Mouse (Mus musculus) heart, adult 9 months (tissue): ENCODE measurements at regions not wholly inside any gene's neighbourhood (a gene's known extent, or its start where the extent isn't known, plus 50 kb on each side); places are given as distances from the start of the nearest gene placed in this dataset.
"Not testable (repeated sequence)": the region's sequence is repeated elsewhere in the genome, so short reads cannot be mapped to it uniquely, and the experiment has no call there.

ENCODE experiments used
- DNase-seq, 2 experiments: peaks; one replicate each; pipeline ENCODE4 v3.0.0; 2022; ENCODE audit warnings: low spot score in 2 of 2

DNA sequence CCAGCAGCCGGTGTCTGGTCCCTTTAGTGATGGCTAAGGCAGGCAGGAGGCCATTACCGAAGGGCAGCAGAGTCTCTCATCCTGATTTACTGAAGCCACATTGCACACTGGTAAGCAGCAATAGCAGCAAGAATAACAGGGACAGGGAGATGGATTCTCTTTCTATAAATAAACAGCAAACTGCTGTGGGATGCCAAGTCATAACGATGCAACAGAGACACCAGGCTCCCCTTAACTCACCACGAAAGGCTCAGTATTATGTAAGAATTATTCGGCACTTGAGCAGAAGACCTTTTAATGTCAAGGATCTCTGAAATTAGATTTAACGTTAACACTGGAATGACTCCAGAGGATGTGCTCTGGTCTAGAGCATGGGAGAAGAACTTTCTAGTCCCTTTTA, 202.1 kb downstream of the Ddx10 start:
- DNase-seq = no peak

GRCm38 (mm10) chr9:53033797-53034196, 214.1 kb downstream of the Ddx10 start:
- DNase-seq = no peak

DNA sequence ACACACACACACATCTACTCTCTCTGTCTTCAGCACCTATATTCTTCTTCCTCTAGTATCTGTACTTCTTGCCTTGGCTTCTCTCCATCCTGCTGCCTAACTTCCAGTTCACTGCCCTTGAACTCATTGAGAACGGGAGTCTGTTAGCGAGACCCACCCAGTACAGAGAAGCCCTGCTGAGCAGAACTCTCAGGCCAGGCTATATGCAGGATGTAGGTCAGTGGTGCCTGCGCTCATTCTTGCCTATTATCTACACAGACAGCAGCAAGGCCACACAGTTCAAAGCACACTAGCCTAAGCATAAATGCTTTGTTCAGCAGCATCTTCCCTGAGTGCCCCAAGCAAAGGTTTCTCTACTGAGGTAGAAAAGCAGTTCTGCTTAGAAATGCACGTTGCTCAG, 225.8 kb downstream of the Ddx10 start:
- DNase-seq = no peak

GRCm38 (mm10) chr9:53010741-53011140, 237.1 kb downstream of the Ddx10 start:
- DNase-seq = no peak

DNA sequence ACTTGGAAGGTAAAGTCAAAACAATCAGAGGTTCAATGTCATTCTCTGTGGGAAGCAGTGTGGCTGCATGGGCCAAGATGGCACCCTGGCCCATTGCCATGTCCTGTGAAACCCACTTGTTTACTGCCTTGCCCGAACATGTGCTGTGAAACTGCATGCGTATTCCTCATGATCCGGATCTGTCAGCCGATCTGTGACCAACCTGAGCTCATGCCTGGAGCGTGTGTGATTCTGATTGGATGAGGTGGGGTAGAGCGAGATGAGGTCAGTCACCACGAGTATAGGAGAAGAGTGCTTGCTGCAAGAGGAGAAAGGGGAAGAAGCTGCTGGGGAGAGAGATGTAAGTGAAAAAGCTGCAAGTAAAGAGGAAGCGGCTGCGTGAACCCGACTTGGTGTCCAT, 240.5 kb downstream of the Ddx10 start:
- no peak for DNase-seq

GRCm38 (mm10) chr9:53006085-53006484, 241.8 kb downstream of the Ddx10 start:
- DNase-seq = no peak

- no peak for DNase-seq
These were observed 243.4 kb downstream of the Ddx10 start for GRCm38 (mm10) chr9:53004253-53004978.

- no peak for DNase-seq
These were observed 271.8 kb downstream of the Ddx10 start for GRCm38 (mm10) chr9:52976041-52976440.

DNA sequence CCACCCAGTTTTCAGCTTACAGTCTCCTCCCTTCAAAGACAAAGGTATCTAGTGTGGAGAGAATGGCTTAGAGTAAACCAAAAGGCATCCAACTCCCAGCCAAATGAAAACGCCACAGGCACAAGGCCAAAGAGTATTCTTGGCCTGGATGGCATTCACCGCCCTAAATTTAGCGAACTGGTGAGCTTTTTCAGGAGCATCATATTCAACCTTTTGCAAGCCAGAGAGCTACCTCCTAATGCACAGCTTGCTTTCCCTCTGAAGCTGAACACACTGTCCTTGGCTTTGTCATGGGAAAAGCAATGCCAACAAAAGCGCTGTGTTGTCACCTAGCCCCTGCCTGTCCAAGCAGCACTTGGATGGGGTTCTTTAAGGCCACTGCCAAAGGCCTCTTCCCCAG, 282.2 kb downstream of the Ddx10 start:
- peak; percentile 77 to 82 for DNase-seq

- peak in 1 of 2 experiments; percentile 6 for DNase-seq
These were observed 280.1 kb upstream of the AI593442 start for GRCm38 (mm10) chr9:52959668-52960067.

GRCm38 (mm10) chr9:52957245-52957644, 277.7 kb upstream of the AI593442 start:
- no peak for DNase-seq

- DNase-seq = peak in 1 of 2 experiments; percentile 2
These were observed 264.5 kb upstream of the AI593442 start for GRCm38 (mm10) chr9:52944081-52944480.

- no peak for DNase-seq
These were observed 262.0 kb upstream of the AI593442 start for GRCm38 (mm10) chr9:52941637-52941983.

GRCm38 (mm10) chr9:52940964-52941636, 261.5 kb upstream of the AI593442 start:
- DNase-seq = no peak

DNA sequence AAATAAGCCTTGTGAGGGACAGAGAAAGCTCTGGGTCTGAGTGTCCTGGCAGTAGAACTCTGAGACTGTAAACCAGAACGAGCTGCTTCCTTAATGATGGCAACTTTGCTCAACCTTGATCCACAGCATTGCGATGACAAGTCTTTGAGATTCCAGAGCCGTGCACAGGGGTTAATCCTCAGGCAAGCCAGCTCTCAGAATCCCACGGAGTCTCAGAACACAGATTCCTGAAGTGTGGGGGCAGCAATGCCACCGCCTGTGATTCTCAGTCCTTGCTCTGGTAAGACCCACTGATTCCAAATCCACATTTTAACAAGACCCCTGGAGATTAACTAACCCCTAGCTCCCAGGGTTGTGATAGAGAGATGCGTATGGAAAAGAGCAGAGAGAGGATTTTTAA, 255.5 kb upstream of the AI593442 start:
- no peak for DNase-seq

GRCm38 (mm10) chr9:52917516-52917915, 237.9 kb upstream of the AI593442 start:
- peak in 1 of 2 experiments; percentile 15 for DNase-seq

- not testable (repeated sequence) for DNase-seq
These were observed 209.1 kb upstream of the AI593442 start for GRCm38 (mm10) chr9:52888653-52889052.

- not testable (repeated sequence) for DNase-seq
These were observed 208.4 kb upstream of the AI593442 start for GRCm38 (mm10) chr9:52887997-52888396.

GRCm38 (mm10) chr9:52867236-52867635, 187.7 kb upstream of the AI593442 start:
- DNase-seq = no peak

GRCm38 (mm10) chr9:52860327-52860726, 180.7 kb upstream of the AI593442 start:
- no peak for DNase-seq

DNA sequence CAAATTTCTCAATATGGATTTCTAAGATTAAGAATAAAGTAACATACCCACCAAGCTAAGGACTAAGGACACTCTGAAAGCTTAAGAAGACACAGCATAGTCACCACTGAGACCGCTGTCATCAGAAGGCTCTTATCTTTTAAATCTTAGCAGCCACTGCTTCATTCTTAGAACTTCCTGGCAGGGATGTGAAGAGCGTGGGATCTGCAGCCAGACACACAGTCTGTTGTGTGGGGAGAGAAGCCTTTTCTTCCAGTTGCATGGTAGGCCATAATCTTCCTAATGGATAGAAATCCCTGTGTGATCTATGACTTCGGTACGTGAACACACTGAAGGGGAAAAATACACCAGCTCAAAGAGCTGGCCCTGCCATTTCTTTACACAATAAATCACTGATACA, 178.8 kb upstream of the AI593442 start:
- DNase-seq = no peak

DNA sequence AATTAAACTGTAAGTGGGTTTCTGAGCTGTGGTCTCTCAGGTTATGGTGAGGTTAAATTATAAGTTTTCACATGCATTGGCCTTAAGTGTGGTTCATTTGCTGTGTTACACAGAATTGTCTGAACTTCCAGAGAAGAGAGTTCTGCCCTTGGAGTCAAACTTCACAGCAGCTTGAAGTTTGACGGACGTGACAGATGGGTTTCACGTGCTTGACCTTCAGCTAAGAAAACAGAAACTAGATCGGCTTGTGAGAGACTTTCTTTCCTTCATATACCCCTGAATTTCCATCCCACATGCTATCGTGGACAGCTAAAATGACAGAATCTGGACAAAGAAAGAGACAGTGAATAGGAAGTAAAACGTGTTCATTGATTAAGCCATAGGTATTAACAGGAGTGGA, 173.8 kb upstream of the AI593442 start:
- no peak for DNase-seq

GRCm38 (mm10) chr9:52850552-52850951, 171.0 kb upstream of the AI593442 start:
- no peak for DNase-seq
